Mouse (Mus musculus): ENCODE measurements around the gene Wfdc3.

DNA sequence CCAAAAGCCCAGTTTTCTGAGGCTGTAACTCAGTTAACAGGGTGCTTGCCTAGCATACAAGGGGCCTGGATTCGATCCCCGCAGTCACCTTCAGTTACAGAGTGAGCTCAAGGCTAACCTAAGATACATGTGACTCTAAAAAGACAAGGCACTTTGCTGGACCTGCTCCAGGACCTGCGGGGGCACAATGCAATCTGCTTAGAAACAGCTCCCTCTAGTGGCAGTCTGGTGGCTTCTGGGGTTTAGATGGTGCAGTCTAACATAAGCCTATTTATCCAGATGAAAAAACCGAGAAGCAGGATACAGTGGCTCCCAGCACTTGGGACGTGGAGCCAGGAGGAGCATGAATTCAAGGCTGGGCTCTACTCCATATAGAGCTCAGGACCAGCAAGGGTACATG lies 48.6 kb upstream of the Wfdc3 start:
- TF ChIP-seq POLR2A (IDR thresholded peaks at IDR 0.05; ENCODE audit: borderline replicate concordance, low read depth, low read length) (no peak), CTCF (IDR thresholded peaks at IDR 0.05; ENCODE audit: low read depth, low read length) (peak; percentile 82)

All from bone marrow macrophage, adult 2 months (primary cell).